Mouse (Mus musculus): Measurements from ENCODE around the gene Atf7ip. TPM values are rescaled to one million over a fixed set of nuclear protein-coding genes. Genes with fewer than 3 reads are reported as not detected.

Atf7ip gene
- polyA plus RNA-seq, 1 experiment = 53.1 TPM

DNA sequence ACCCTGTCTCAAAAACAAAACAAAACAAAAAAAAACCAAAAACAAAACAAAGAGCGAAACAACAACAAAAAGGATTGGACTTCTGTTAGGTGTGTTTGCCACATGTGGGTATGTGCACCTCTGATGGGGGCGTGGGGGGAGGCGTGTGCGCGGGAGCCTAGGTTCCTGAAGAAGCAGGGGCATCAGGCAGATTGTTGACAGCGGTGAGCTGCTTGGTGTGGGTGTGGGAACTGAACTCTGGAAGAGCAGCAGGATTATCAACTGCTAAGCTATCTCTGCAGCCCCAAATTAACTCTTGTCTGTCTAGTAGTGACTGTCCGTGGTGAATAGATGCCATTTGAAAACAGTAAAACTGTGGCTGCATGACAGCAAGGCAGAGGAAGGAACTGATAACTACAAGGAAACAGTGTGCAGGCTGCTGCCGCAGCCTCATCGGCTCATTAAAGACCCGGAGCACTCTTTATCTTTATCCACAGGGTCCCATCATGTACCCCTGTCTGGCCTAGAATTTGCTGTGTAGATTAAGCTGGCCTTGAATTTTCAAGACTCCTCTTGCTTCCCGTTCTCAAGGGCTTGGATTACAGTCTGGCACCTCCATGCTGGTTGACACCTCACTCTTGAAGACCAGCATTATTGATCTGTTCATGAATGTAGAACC lies 32.4 kb upstream of the Atf7ip start:
- peaks cover 16% of the 10 kb centered on the region for H3K4me1 ChIP-seq (ENCODE audit: control insufficient read depth, insufficient read depth, low read length)
- no peak overlapping the region for H3K4me3 ChIP-seq (replicated peaks; ENCODE audit: control insufficient read depth, low read depth, low read length)
- H3K27ac ChIP-seq (ENCODE audit: control insufficient read depth, insufficient read depth, low read depth, low read length, poor library complexity) = peak overlapping the region; percentile 27
- no peak for TF ChIP-seq CTCF (IDR thresholded peaks at IDR 0.05; ENCODE audit: control insufficient read depth, insufficient read depth, low read length)
- TF ChIP-seq POLR2A (IDR thresholded peaks at IDR 0.05; ENCODE audit: borderline replicate concordance, control insufficient read depth, low read depth, low read length) = no peak
- WGBS = 50% methylated on average over 11 of the region's 11 CpGs

GRCm38 (mm10) chr6:136475171-136475860 lies 30.7 kb upstream of the Atf7ip start:
- Histone ChIP-seq H3K27ac (ENCODE audit: control insufficient read depth, insufficient read depth, low read depth, low read length, poor library complexity) (no peak overlapping the region), H3K4me3 (replicated peaks; ENCODE audit: control insufficient read depth, low read depth, low read length) (no peak overlapping the region), H3K4me1 (ENCODE audit: control insufficient read depth, insufficient read depth, low read length) (peaks cover 9% of the 10 kb centered on the region)
- 70% methylated on average over 6 of the region's 6 CpGs for WGBS
- TF ChIP-seq CTCF (IDR thresholded peaks at IDR 0.05; ENCODE audit: control insufficient read depth, insufficient read depth, low read length) = no peak
- no peak for TF ChIP-seq POLR2A (IDR thresholded peaks at IDR 0.05; ENCODE audit: borderline replicate concordance, control insufficient read depth, low read depth, low read length)

DNA sequence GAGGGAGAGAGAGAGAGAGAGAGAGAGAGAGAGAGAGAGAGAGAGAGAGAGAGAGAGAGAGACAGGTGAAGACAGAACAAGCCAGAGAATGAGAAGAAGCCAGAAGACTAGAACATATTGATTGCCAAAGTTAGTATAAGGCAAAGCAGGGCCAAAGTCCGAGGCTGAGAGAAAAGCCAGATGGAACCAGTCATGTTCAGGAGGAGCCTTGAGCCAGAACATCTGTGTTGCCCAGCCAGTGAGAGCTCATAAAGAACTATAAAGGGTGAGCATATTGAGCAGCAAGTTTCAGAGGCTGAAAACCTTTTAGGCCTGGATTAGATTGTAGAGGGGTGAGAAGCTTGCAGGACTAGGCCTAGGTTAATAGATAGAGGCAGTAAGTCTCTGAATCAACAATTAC lies 28.1 kb upstream of the Atf7ip start:
- TF ChIP-seq CTCF (IDR thresholded peaks at IDR 0.05; ENCODE audit: control insufficient read depth, insufficient read depth, low read length) (no peak), POLR2A (IDR thresholded peaks at IDR 0.05; ENCODE audit: borderline replicate concordance, control insufficient read depth, low read depth, low read length) (no peak)
- 78% methylated on average over 1 of the region's 1 CpGs for WGBS
- peaks cover 4% of the 10 kb centered on the region for H3K4me1 ChIP-seq (ENCODE audit: control insufficient read depth, insufficient read depth, low read length)
- H3K4me3 ChIP-seq (replicated peaks; ENCODE audit: control insufficient read depth, low read depth, low read length) = no peak overlapping the region
- no peak overlapping the region for H3K27ac ChIP-seq (ENCODE audit: control insufficient read depth, insufficient read depth, low read depth, low read length, poor library complexity)

DNA sequence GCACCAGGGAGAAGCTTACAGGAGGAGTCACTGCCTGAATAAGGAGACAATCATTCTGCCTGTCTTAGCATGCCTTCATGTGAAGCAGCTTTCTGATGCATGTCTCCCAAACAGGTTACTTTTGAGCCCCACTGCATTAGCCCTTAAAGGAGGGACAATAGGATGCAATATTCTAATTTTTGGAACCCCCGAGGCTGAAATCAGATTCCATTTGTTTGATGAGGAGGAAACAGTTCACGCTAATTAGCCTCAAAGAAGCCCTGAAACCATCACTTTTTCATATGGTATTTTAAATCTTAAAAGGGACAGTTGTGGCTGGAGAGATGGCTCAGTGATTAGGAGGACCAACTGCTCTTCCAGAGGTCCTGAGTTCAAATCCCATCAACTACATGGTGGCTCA lies 22.4 kb upstream of the Atf7ip start:
- Histone ChIP-seq H3K4me3 (replicated peaks; ENCODE audit: control insufficient read depth, low read depth, low read length) (no peak overlapping the region), H3K4me1 (ENCODE audit: control insufficient read depth, insufficient read depth, low read length) (no peaks in the 10 kb centered on the region; the same call in 1 of the 2 replicates), H3K27ac (ENCODE audit: control insufficient read depth, insufficient read depth, low read depth, low read length, poor library complexity) (no peak overlapping the region)
- WGBS = 77% methylated on average over 2 of the region's 2 CpGs
- no peak for TF ChIP-seq CTCF (IDR thresholded peaks at IDR 0.05; ENCODE audit: control insufficient read depth, insufficient read depth, low read length)
- no peak for TF ChIP-seq POLR2A (IDR thresholded peaks at IDR 0.05; ENCODE audit: borderline replicate concordance, control insufficient read depth, low read depth, low read length)

GRCm38 (mm10) chr6:136484093-136484492 lies 21.9 kb upstream of the Atf7ip start:
- no peak overlapping the region for H3K4me3 ChIP-seq (replicated peaks; ENCODE audit: control insufficient read depth, low read depth, low read length)
- 76% methylated on average over 3 of the region's 3 CpGs for WGBS
- TF ChIP-seq POLR2A (IDR thresholded peaks at IDR 0.05; ENCODE audit: borderline replicate concordance, control insufficient read depth, low read depth, low read length) (no peak), CTCF (IDR thresholded peaks at IDR 0.05; ENCODE audit: control insufficient read depth, insufficient read depth, low read length) (no peak)
- peak overlapping the region; percentile 57; the same call in 1 of the 2 replicates for H3K27ac ChIP-seq (ENCODE audit: control insufficient read depth, insufficient read depth, low read depth, low read length, poor library complexity)
- H3K4me1 ChIP-seq (ENCODE audit: control insufficient read depth, insufficient read depth, low read length) = no peaks in the 10 kb centered on the region; the same call in 1 of the 2 replicates

DNA sequence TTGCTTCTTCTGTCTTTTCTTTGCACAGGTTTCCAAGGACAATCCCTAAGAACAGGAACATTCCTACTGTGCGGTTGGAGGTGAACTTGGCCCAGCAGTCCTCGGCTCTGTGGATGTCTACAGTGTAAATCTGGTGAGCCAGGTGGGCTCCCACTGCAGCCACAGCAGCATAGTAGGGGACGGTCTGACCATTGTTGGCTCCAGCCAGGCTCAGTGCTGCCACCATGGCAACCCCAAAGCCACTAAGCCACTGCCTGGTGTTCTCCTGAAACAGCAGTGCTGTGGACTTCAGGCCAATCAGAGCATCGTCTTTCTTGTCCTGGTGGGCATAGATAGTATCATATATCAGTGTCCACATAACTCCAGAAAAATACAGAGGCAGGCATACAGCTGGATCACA lies 19.8 kb upstream of the Atf7ip start:
- Histone ChIP-seq H3K4me1 (ENCODE audit: control insufficient read depth, insufficient read depth, low read length) (peaks cover 2% of the 10 kb centered on the region; the same call in 1 of the 2 replicates), H3K4me3 (replicated peaks; ENCODE audit: control insufficient read depth, low read depth, low read length) (no peak overlapping the region), H3K27ac (ENCODE audit: control insufficient read depth, insufficient read depth, low read depth, low read length, poor library complexity) (no peak overlapping the region)
- 92% methylated on average over 4 of the region's 4 CpGs for WGBS
- no peak for TF ChIP-seq CTCF (IDR thresholded peaks at IDR 0.05; ENCODE audit: control insufficient read depth, insufficient read depth, low read length)
- no peak for TF ChIP-seq POLR2A (IDR thresholded peaks at IDR 0.05; ENCODE audit: borderline replicate concordance, control insufficient read depth, low read depth, low read length)

GRCm38 (mm10) chr6:136486801-136487553 lies 19.0 kb upstream of the Atf7ip start:
- H3K4me1 ChIP-seq (ENCODE audit: control insufficient read depth, insufficient read depth, low read length) = peaks cover 2% of the 10 kb centered on the region; the same call in 1 of the 2 replicates
- WGBS = 91% methylated on average over 36 of the region's 36 CpGs
- TF ChIP-seq POLR2A (IDR thresholded peaks at IDR 0.05; ENCODE audit: borderline replicate concordance, control insufficient read depth, low read depth, low read length) (no peak), CTCF (IDR thresholded peaks at IDR 0.05; ENCODE audit: control insufficient read depth, insufficient read depth, low read length) (no peak)
- no peak overlapping the region for H3K27ac ChIP-seq (ENCODE audit: control insufficient read depth, insufficient read depth, low read depth, low read length, poor library complexity)
- no peak overlapping the region for H3K4me3 ChIP-seq (replicated peaks; ENCODE audit: control insufficient read depth, low read depth, low read length)

DNA sequence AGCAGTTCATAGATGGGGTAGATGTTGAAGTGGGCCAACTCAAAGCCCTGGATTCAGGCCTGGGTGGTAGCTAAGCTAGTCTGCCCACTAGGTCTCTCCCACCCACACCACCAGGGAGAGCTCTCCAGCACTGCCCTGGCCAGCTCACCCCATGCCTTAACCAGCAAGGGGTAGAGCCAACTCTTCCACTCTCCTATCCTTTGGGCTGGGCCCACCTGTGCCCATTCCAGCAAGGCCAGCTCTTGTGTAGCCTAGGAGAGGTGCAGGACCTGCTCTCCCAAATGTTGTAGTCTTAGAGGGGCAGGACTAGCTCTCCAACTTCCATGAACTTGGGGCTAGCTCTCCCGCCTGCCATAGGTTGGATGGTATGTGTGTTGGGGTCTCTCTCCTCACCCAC lies 18.4 kb upstream of the Atf7ip start:
- WGBS = 87% methylated on average over 1 of the region's 1 CpGs
- Histone ChIP-seq H3K4me1 (ENCODE audit: control insufficient read depth, insufficient read depth, low read length) (peaks cover 2% of the 10 kb centered on the region; the same call in 1 of the 2 replicates), H3K27ac (ENCODE audit: control insufficient read depth, insufficient read depth, low read depth, low read length, poor library complexity) (no peak overlapping the region), H3K4me3 (replicated peaks; ENCODE audit: control insufficient read depth, low read depth, low read length) (no peak overlapping the region)
- no peak for TF ChIP-seq CTCF (IDR thresholded peaks at IDR 0.05; ENCODE audit: control insufficient read depth, insufficient read depth, low read length)
- no peak for TF ChIP-seq POLR2A (IDR thresholded peaks at IDR 0.05; ENCODE audit: borderline replicate concordance, control insufficient read depth, low read depth, low read length)
